Mouse (Mus musculus) neural tube, embryonic 12.5 days (tissue): ENCODE results near the gene Slc39a10. TPM values are rescaled to one million over a fixed set of nuclear protein-coding genes. Genes with fewer than 3 reads are reported as not detected.

Experiments used
- ATAC-seq: fragments of 200-750 bp; cut with Nextera tagmentation; 2 replicates; pipeline ENCODE4 v1.8.0; 2017; ENCODE audit warnings: low read depth, mild to moderate bottlenecking, moderate TSS enrichment, moderate library complexity; ENCODE audit not compliant: low FRiP score
- H3K27ac ChIP-seq: fragments of 300-500 bp; sonication (generic); 2 replicates; pipeline ENCODE4 v1.5.1; 2016
- H3K27me3 ChIP-seq: fragments of 300-500 bp; sonication (generic); replicated peaks from 2 replicates; pipeline ENCODE4 v1.6.1; 2016; ENCODE audit warnings: mild to moderate bottlenecking
- H3K36me3 ChIP-seq: fragments of 300-500 bp; sonication (generic); 2 replicates; pipeline ENCODE4 v1.6.1; 2016; ENCODE audit warnings: mild to moderate bottlenecking
- H3K4me1 ChIP-seq: fragments of 300-500 bp; sonication (generic); 2 replicates; pipeline ENCODE4 v1.6.1; 2016
- H3K4me2 ChIP-seq: fragments of 300-500 bp; sonication (generic); replicated peaks from 2 replicates; pipeline ENCODE4 v1.6.1; 2016; ENCODE audit warnings: mild to moderate bottlenecking
- H3K4me3 ChIP-seq: fragments of 300-500 bp; sonication (generic); 2 replicates; pipeline ENCODE4 v1.5.1; 2016
- H3K9ac ChIP-seq: fragments of 300-500 bp; sonication (generic); 2 replicates; pipeline ENCODE4 v1.6.1; 2016; ENCODE audit warnings: mild to moderate bottlenecking
- H3K9me3 ChIP-seq: fragments of 300-500 bp; sonication (generic); 2 replicates; pipeline ENCODE4 v1.6.1; 2016; ENCODE audit warnings: mild to moderate bottlenecking
- WGBS: fragments of 180-500 bp; shearing (Covaris S2); methylation state at CpG from one replicate; pipeline ENCODE4 v1.1.7; 2016; 5-methylcytosine and 5-hydroxymethylcytosine counted together
- polyA plus RNA-seq: library from polyadenylated mRNA; unstranded; fragments of >200 nt; fragmentation: Nextera tagmentation; extraction: Ambion mirVana; gene quantifications from 2 replicates; pipeline ENCODE4 v1.2.1, GENCODE M21; 2016

Slc39a10 gene
- polyA plus RNA-seq, 1 experiment from 2014 or later = 65.1 TPM

GRCm38 (mm10) chr1:46858579-46858978 is 34.1 kb downstream of the Slc39a10 start:
- WGBS = 79% methylated on average over 5 of the region's 5 CpGs
- Histone ChIP-seq H3K4me2 (no peak overlapping the region), H3K4me3 (no peak overlapping the region), H3K27me3 (no peaks in the 10 kb centered on the region), H3K27ac (no peak overlapping the region), H3K4me1 (peaks cover 6% of the 10 kb centered on the region), H3K36me3 (no peaks in the 10 kb centered on the region), H3K9me3 (no peaks in the 10 kb centered on the region), H3K9ac (no peak overlapping the region)
- ATAC-seq = no peak

- no peak for ATAC-seq
- Histone ChIP-seq H3K9me3 (no peaks in the 10 kb centered on the region), H3K27me3 (no peaks in the 10 kb centered on the region), H3K4me2 (no peak overlapping the region), H3K4me1 (peaks cover 10% of the 10 kb centered on the region), H3K27ac (no peak overlapping the region), H3K4me3 (no peak overlapping the region), H3K36me3 (no peaks in the 10 kb centered on the region), H3K9ac (no peak overlapping the region)
- WGBS = 62% methylated on average over 4 of the region's 4 CpGs
Measured at GRCm38 (mm10) chr1:46856498-46856897, 36.2 kb downstream of the Slc39a10 start.

- Histone ChIP-seq H3K36me3 (no peaks in the 10 kb centered on the region), H3K27ac (peak overlapping the region; percentile 60), H3K4me3 (peak overlapping the region; percentile 99), H3K27me3 (no peaks in the 10 kb centered on the region), H3K9me3 (no peaks in the 10 kb centered on the region), H3K4me1 (peaks cover 17% of the 10 kb centered on the region), H3K9ac (peak overlapping the region; percentile 99), H3K4me2 (peak overlapping the region; percentile 71)
- 26% methylated on average over 18 of the region's 18 CpGs for WGBS
- peak; percentile 15 for ATAC-seq
Measured at GRCm38 (mm10) chr1:46854036-46854900, 38.4 kb downstream of the Slc39a10 start.

- Histone ChIP-seq H3K4me3 (peak overlapping the region; percentile 99), H3K36me3 (no peaks in the 10 kb centered on the region), H3K27me3 (no peaks in the 10 kb centered on the region), H3K4me1 (peaks cover 17% of the 10 kb centered on the region), H3K9me3 (no peaks in the 10 kb centered on the region), H3K4me2 (peak overlapping the region; percentile 71), H3K27ac (peak overlapping the region; percentile 99), H3K9ac (peak overlapping the region; percentile 99)
- under 1% methylated on average over 86 of the region's 86 CpGs for WGBS
- ATAC-seq = peak; percentile 95
Measured at GRCm38 (mm10) chr1:46853317-46854035, 39.2 kb downstream of the Slc39a10 start.

- no peaks in the 10 kb centered on the region for H3K27me3 ChIP-seq
- H3K9me3 ChIP-seq = no peaks in the 10 kb centered on the region
- H3K4me1 ChIP-seq = peaks cover 17% of the 10 kb centered on the region
- under 1% methylated on average over 74 of the region's 75 CpGs for WGBS
- ATAC-seq = peak; percentile 52
- no peaks in the 10 kb centered on the region for H3K36me3 ChIP-seq
- peak overlapping the region; percentile 99 for H3K27ac ChIP-seq
- H3K9ac ChIP-seq = peak overlapping the region; percentile 99
- peak overlapping the region; percentile 99 for H3K4me3 ChIP-seq
- peak overlapping the region; percentile 71 for H3K4me2 ChIP-seq
Measured at GRCm38 (mm10) chr1:46852600-46853272, 39.9 kb downstream of the Slc39a10 start.

GRCm38 (mm10) chr1:46852216-46852599 is 40.4 kb downstream of the Slc39a10 start:
- H3K36me3 ChIP-seq = no peaks in the 10 kb centered on the region
- H3K4me2 ChIP-seq = peak overlapping the region; percentile 71
- peak overlapping the region; percentile 99 for H3K9ac ChIP-seq
- WGBS = 2% methylated on average over 4 of the region's 4 CpGs
- no peaks in the 10 kb centered on the region for H3K9me3 ChIP-seq
- H3K4me1 ChIP-seq = peaks cover 17% of the 10 kb centered on the region
- peak overlapping the region; percentile 99 for H3K4me3 ChIP-seq
- ATAC-seq = no peak
- no peaks in the 10 kb centered on the region for H3K27me3 ChIP-seq
- H3K27ac ChIP-seq = no peak overlapping the region

- ATAC-seq = no peak
- Histone ChIP-seq H3K27ac (no peak overlapping the region), H3K9me3 (no peaks in the 10 kb centered on the region), H3K4me2 (peak overlapping the region; percentile 71), H3K27me3 (no peaks in the 10 kb centered on the region), H3K4me3 (no peak overlapping the region), H3K9ac (no peak overlapping the region), H3K36me3 (no peaks in the 10 kb centered on the region), H3K4me1 (peaks cover 17% of the 10 kb centered on the region)
- 70% methylated on average over 4 of the region's 4 CpGs for WGBS
Measured at GRCm38 (mm10) chr1:46851586-46851985, 41.1 kb downstream of the Slc39a10 start.

GRCm38 (mm10) chr1:46849758-46850157 is 42.9 kb downstream of the Slc39a10 start:
- 59% methylated on average over 1 of the region's 1 CpGs for WGBS
- no peak overlapping the region for H3K4me3 ChIP-seq
- no peaks in the 10 kb centered on the region for H3K9me3 ChIP-seq
- H3K36me3 ChIP-seq = no peaks in the 10 kb centered on the region
- peaks cover 17% of the 10 kb centered on the region for H3K4me1 ChIP-seq
- no peak for ATAC-seq
- no peak overlapping the region for H3K27ac ChIP-seq
- H3K4me2 ChIP-seq = no peak overlapping the region
- no peaks in the 10 kb centered on the region for H3K27me3 ChIP-seq
- no peak overlapping the region for H3K9ac ChIP-seq

- Histone ChIP-seq H3K27me3 (no peaks in the 10 kb centered on the region), H3K27ac (no peak overlapping the region), H3K36me3 (no peaks in the 10 kb centered on the region), H3K9ac (no peak overlapping the region), H3K4me3 (no peak overlapping the region), H3K4me1 (no peaks in the 10 kb centered on the region), H3K9me3 (no peaks in the 10 kb centered on the region), H3K4me2 (no peak overlapping the region)
- ATAC-seq = no peak
- WGBS = 39% methylated on average over 5 of the region's 5 CpGs
Measured at GRCm38 (mm10) chr1:46845221-46845620, 47.4 kb downstream of the Slc39a10 start.

GRCm38 (mm10) chr1:46844281-46844680 is 48.4 kb downstream of the Slc39a10 start:
- no peak overlapping the region for H3K9ac ChIP-seq
- no peak for ATAC-seq
- no peaks in the 10 kb centered on the region for H3K36me3 ChIP-seq
- H3K27ac ChIP-seq = no peak overlapping the region
- WGBS = 83% methylated on average over 2 of the region's 2 CpGs
- H3K9me3 ChIP-seq = no peaks in the 10 kb centered on the region
- H3K4me3 ChIP-seq = no peak overlapping the region
- no peaks in the 10 kb centered on the region for H3K4me1 ChIP-seq
- H3K27me3 ChIP-seq = no peaks in the 10 kb centered on the region
- no peak overlapping the region for H3K4me2 ChIP-seq

GRCm38 (mm10) chr1:46843406-46843805 is 49.2 kb downstream of the Slc39a10 start:
- WGBS = 75% methylated on average over 4 of the region's 4 CpGs

GRCm38 (mm10) chr1:46831927-46832326 is 60.7 kb downstream of the Slc39a10 start:
- H3K4me1 ChIP-seq = no peaks in the 10 kb centered on the region
- no peaks in the 10 kb centered on the region for H3K9me3 ChIP-seq
- H3K27me3 ChIP-seq = no peaks in the 10 kb centered on the region
- no peak for ATAC-seq
- 97% methylated on average over 5 of the region's 5 CpGs for WGBS
- H3K27ac ChIP-seq = no peak overlapping the region
- peaks cover 15% of the 10 kb centered on the region for H3K36me3 ChIP-seq
- H3K9ac ChIP-seq = no peak overlapping the region
- H3K4me2 ChIP-seq = no peak overlapping the region
- no peak overlapping the region for H3K4me3 ChIP-seq

More at GRCm38 (mm10) chr1:46843406-46843805, 49.2 kb downstream of the Slc39a10 start:
- ATAC-seq = no peak
- no peaks in the 10 kb centered on the region for H3K9me3 ChIP-seq
- H3K36me3 ChIP-seq = no peaks in the 10 kb centered on the region
- no peaks in the 10 kb centered on the region for H3K4me1 ChIP-seq
- H3K4me2 ChIP-seq = no peak overlapping the region
- no peak overlapping the region for H3K9ac ChIP-seq
- no peak overlapping the region for H3K27ac ChIP-seq
- no peaks in the 10 kb centered on the region for H3K27me3 ChIP-seq
- H3K4me3 ChIP-seq = no peak overlapping the region
